Mouse (Mus musculus): ENCODE measurements around the gene Cux1.

Gene Cux1

GRCm38 (mm10) chr5:136292361-136292760 is 274.9 kb downstream of the Cux1 start:
- no peak for DNase-seq

DNA sequence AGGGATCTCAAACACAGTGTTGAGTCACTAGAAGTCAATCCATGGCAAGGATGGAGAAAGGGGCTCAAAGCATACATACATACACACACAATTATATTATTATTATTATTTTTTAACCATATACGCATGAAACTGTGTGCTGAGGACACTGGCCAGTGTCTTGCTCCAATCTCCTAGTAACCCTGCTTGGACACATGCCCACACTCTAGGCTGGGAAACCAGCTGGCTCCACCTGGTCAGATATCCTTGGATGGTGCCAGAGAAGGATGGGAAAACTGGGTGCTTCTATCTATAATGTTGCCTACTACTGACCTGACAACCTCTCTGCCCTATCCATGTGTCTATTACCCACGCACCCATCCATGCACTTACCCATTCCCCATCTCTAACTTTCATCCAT is 275.7 kb downstream of the Cux1 start:
- no peak for DNase-seq

- no peak for DNase-seq
These were observed 277.5 kb downstream of the Cux1 start for GRCm38 (mm10) chr5:136289776-136290175.

DNA sequence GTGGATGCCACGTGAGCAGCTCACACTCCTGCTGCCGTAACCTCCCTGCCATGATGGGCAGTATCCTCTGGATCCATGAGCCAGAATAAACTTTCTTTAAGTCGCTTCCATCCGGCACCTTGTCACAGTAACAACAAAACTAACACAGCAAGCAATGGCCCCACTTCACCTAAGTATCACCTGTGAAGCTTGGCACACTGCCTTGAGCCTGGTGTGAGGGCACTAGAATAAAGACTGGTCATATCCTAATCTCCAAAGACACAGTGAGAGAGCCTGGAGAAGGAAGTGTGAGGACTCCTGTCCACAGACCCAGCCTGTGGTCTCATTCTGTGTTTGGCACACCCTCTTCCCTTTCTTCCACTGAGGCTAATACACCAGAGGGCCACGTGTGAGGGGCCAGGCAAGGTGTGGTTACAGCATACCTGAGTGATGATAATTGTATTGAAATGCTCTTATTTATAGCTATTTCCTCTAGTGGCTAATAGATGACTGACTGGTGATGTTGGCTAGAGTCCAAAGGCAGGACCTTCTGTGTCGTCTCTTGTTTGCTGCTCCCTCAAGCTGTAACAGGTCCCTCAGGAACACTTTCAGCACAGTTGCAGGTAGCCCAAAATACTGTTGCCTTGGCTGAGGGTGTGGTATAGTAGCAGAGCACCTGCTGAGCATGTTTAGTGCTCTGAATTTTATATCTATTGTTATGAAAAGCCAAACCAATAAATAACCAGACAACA is 278.8 kb downstream of the Cux1 start:
- DNase-seq: no peak

DNA sequence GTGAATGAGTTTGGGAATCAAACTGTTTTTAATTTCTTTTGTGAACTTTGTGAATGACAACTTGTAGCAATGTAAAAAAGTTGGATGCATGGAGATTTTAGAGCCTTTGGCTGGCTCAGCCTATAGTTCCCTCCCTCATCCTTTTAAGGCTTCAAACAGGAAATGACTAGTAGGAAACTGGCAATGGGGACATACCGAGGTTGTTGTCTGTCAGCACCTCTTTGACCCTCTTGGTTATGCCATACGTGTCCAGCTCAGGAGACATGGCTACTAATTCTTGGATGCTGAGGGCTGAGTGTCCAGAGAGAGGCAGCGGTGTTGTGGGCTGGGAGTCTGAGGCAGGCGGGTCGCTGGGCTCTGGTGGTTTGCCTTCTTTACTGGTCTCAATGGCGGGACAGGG is 280.7 kb downstream of the Cux1 start:
- no peak for DNase-seq

DNA sequence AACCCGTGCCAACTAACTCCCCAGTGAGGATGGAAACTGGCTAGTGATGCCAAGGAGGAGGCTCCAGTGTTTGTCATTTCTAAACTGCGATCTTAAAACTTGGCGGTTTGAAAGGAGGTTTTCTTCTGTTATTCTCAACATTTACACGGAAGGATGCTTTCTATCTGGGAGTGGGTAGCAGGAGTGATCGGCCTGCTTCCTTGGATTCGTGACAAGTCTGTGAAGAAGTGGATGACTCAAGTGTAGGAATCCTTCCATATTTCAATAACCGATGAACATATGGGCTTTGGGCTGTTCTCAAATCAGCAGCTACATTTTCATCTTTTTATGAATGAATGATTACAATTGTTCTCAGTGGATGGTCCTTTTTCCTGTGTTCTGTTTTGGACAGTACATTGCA is 282.2 kb downstream of the Cux1 start:
- no peak for DNase-seq

DNA sequence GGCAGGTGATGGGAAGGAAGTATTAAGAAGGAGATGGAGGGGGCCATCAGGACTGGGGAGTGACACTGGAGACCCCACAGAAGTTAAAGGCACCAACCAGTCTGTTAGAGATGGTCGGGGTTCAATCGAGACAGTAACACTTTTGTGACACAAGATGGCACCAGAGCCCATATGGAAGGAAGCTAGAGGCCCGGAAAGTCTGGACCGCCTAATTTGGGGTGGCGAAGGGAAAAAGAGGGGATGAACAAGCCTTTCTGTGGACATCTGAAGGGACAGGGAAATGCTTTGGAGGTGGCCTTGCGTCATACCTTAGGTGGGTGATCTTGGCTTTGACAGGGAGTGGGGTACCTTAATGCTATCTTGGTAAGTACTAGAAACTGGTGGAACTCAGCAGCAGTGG is 285.9 kb downstream of the Cux1 start:
- DNase-seq: peak; percentile 40 to 43

- no peak for DNase-seq
These were observed 292.6 kb downstream of the Cux1 start for GRCm38 (mm10) chr5:136274739-136275138.

DNA sequence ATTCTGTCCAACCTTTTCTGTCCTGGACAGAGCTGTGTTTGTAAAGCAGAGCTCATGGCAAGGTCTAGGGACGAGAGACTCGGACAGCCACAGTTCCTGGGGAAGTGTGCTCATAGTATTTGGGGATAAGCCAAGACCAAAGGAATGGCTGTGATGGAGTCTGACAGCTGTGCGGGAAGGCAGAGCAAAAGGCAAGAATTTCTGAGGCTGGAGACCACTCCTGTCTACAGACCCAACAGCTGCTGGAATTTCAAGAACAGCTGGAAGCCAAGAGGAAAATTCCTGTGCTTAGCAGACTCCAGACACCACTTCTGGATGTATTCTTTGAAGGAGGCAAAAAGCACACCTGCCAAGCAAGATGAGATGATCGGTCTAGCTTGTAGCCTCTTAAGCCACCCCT is 297.4 kb downstream of the Cux1 start:
- DNase-seq: no peak

DNA sequence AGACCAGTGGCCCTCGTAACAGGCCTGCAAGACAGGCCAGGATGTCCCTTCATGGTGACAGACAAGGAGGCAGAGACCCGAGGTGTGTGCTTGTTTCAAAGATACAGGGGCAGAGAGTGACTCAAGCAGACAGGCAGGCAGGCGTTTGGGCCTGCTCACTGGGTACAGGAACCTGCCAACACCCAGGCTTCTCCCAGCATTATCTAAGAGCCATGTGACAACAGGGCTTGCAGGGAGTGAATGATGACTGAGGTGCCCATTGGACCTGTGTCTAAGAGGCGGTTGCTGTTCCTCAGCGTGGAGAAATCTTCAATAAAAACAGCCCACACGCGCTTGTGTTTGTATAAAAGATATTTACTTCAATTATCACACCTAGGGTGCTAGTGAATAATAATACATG is 301.2 kb downstream of the Cux1 start:
- DNase-seq: no peak

DNA sequence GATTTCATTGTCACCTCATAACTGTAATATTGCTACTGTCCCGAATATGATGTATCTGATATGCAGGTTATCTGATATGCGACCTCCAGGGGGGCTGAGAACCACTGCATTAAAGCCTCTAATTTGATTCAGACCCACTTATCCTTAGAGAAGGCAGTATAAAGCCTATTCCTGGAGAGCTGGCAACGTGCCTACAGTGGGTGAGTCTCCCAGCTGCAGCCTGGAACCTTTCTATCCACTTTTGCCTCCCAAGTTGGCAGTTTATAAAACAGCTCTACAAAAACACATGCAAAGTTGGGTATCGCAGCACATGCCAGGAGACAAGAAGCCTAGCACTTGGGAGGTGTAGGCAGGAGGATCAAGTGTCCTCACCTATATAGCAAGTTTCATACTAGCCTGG is 303.9 kb downstream of the Cux1 start:
- DNase-seq: no peak

GRCm38 (mm10) chr5:136258919-136259318 is 308.4 kb downstream of the Cux1 start:
- peak; percentile 82 for DNase-seq

GRCm38 (mm10) chr5:136252899-136253298 is 314.4 kb downstream of the Cux1 start:
- DNase-seq: peak; percentile 86 to 87

- peak; percentile 57 to 65 for DNase-seq
These were observed 316.3 kb downstream of the Cux1 start for GRCm38 (mm10) chr5:136251004-136251403.

GRCm38 (mm10) chr5:136248441-136248840 is 318.8 kb downstream of the Cux1 start:
- no peak for DNase-seq

- DNase-seq: no peak
These were observed 320.8 kb downstream of the Cux1 start, which contains the start of gene Sh2b2 for GRCm38 (mm10) chr5:136246452-136246838. Gene Sh2b2, minus strand, starts transcription at chr5:136246556.

DNA sequence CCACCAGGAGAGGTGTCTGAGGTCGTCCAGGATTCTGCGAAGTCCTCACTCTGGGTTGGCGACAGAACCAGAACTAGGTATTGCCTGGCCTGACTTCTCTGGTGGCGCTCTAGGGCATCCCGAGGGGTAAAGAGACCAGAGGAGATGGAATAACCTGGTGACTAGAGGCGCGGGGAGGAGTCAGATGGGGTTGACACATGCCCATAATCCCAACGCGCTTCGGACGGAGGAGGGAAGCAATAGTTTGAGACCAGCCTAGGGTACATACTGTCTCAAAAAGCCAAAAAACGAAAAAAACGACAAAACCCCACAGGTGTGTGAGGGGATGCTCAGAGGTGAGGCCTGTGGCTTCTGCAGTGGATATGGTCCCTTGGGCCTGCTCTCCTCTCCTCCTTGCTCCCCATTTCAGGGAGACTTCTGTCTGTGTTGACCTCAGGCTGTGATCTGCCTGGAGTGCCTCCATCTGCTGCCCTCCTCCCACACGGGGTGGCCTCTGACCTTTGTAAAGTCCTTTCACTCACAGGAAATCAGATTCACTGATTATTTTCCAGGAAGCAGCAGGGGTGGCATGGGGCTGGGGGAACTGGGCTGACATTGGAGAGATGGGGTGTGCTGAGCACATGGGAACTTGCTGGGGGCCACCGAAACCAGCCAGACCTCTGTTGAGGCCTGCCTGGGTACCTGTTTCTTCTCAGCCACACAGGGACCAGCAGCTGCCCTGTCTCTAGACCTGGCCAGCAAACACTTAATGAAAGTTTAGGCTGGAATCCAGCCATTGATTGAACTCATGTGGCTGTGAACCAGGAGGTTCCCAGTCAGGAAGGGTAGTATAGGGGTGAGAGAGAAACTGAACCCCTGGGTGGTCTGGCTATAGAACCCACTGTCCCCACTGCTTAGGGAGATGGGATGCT is 321.5 kb downstream of the Cux1 start:
- DNase-seq: no peak

DNA sequence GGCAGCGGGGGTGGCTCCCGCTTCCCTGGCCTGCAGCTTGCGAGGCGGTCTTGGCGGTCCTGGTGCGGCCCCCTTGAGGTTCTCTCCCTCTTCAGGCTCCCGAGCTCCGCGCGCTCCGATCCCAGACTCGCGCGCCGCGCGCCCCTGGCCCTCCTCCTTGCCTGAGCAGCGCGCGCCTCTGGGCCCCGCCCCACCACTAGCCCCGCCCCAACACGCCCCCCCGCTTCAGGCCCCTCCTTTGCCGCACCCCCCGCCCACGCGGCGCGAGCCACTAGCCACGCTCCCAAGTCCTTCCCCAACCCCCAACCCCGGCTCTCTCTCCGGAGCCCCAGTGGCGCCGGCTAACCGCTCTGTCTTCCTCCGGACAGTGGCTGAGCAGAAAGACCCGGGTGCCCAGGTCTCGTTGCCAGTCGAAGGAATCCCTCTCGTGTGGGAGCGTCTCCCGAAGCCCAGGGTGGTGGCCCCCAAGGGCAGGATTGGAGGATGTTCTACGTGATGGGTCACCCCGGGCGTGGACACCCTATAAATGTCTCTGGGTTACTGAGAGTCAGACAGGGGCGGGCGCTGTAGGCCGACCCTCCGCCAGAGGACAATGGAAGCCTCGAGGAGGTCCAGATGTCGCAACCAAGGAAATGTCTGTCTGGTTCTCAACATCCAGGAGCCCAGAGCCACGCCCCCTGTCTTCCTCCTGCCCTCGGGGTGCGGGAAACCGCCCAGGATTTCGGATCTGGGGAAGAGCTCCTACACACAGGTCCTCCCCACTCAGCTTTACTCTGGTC is 322.3 kb downstream of the Cux1 start:
- peak; percentile 91 to 94 for DNase-seq

GRCm38 (mm10) chr5:136243851-136244761 is 323.2 kb downstream of the Cux1 start:
- DNase-seq: peak; percentile 51 to 55

DNA sequence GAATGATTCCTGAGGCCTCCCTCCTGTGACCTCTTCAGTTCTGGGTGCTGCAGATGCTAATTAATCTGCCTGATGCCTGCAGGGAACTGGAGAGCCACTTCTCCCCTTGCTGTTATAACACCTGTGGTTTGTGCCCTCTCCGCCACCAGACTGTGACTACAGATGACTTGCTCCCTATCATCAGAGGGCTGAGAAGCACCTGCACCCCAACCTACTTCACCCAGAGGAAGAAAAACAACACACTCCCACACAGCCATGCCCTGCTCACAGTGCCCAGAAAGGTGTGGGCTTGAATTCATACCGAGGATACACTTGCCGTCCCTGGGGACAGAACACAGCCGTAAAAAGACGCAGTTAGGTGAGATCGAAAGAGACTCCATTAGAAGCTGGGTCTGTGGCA is 326.1 kb downstream of the Cux1 start:
- DNase-seq: no peak

DNA sequence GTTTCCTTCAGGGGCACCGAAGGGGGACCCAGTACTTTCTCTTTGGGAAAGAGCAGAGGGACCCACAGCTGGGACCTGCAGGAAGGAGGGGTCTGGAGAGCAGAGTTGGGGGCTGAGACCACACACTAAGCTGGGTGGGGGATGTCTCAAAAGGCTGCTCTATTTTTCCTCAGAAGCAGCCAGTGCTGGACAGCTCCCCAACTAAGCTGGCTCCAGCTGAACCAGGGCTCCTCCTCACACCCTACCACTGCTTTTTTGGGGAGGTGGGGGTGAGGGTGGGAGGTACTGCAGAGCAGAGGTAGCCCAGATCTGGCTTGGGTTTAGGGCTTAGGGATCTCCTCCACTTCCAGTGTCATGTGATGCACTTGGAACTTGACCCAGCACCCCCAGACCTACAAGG is 326.9 kb downstream of the Cux1 start:
- DNase-seq: peak in 1 of 2 experiments; percentile 36

DNA sequence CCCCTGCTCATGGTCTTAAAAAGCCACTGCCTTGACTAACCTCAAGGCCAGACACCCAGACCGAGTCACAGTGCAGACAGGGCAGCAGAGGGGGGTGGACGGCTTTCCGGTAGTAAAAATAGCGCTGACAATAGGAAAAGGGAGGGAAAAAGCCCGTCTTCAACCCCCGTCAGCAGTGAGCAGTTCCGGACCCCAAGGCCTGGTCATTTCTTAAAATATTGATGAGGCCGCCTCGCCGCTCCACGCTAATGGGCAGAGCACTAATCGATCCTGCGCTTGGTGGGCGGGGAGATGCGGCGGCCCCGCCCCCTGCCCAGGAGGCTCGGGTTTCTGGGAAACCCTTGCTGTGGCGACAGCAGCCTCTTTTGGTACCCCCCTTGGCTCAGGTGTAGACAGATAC is 329.7 kb downstream of the Cux1 start:
- peak; percentile 38 to 49 for DNase-seq

Measured in kidney, postnatal 4 days (tissue).